Mouse (Mus musculus) stomach, embryonic 16.5 days (tissue): ENCODE measurements around the gene Pole4. TPM values are rescaled to one million over a fixed set of nuclear protein-coding genes. Genes with fewer than 3 reads are reported as not detected.
A peak's percentile ranks its signal among the peaks of the same experiment; 100 is the strongest.
"Not testable (repeated sequence)": the region's sequence is repeated elsewhere in the genome, so short reads cannot be mapped to it uniquely, and the experiment has no call there.

Experiments used
- ATAC-seq: fragments of 200-750 bp; cut with Nextera tagmentation; 2 replicates; pipeline ENCODE4 v1.8.0; 2017; ENCODE audit warnings: moderate number of reproducible peaks, moderate TSS enrichment; ENCODE audit not compliant: insufficient read depth, low FRiP score
- H3K27ac ChIP-seq: fragments of 300-500 bp; sonication (generic); 2 replicates; pipeline ENCODE4 v1.5.1; 2014; ENCODE audit warnings: low read length
- H3K27me3 ChIP-seq: fragments of 300-500 bp; sonication (generic); 2 replicates; pipeline ENCODE4 v1.6.1; 2014; ENCODE audit warnings: low read length, control low read depth, mixed read lengths; ENCODE audit not compliant: control insufficient read depth, insufficient read depth
- H3K36me3 ChIP-seq: fragments of 300-500 bp; sonication (generic); 2 replicates; pipeline ENCODE4 v1.6.1; 2014; ENCODE audit warnings: low read length; ENCODE audit not compliant: control insufficient read depth, insufficient read depth
- H3K4me1 ChIP-seq: fragments of 300-500 bp; sonication (generic); 2 replicates; pipeline ENCODE4 v1.6.1; 2014; ENCODE audit warnings: low read length, control low read depth, mixed read lengths; ENCODE audit not compliant: control insufficient read depth, insufficient read depth
- H3K4me2 ChIP-seq: fragments of 300-500 bp; sonication (generic); 2 replicates; pipeline ENCODE4 v1.6.1; 2014; ENCODE audit warnings: low read depth, low read length, mixed read lengths
- H3K4me3 ChIP-seq: fragments of 300-500 bp; sonication (generic); replicated peaks from 2 replicates; pipeline ENCODE4 v1.5.1; 2014; ENCODE audit warnings: mild to moderate bottlenecking, low read length
- H3K9ac ChIP-seq: fragments of 300-500 bp; sonication (generic); 2 replicates; pipeline ENCODE4 v1.6.1; 2014; ENCODE audit warnings: low read length
- H3K9me3 ChIP-seq: fragments of 300-500 bp; sonication (generic); replicated peaks from 2 replicates; pipeline ENCODE4 v1.6.1; 2016; ENCODE audit warnings: low read length, control low read depth; ENCODE audit not compliant: control insufficient read depth
- WGBS: fragments of 180-500 bp; shearing (Covaris S2); extraction: QIAGEN DNeasy Blood & Tissue Kit; methylation state at CpG from one replicate; pipeline ENCODE4 v1.1.7; 2014; 5-methylcytosine and 5-hydroxymethylcytosine counted together
- polyA plus RNA-seq: library from polyadenylated mRNA; unstranded; fragments of >200 nt; fragmentation: Nextera tagmentation; extraction: Ambion mirVana; gene quantifications from 2 replicates; pipeline ENCODE4 v1.2.1, GENCODE M21; 2015

Gene Pole4
- polyA plus RNA-seq, 1 experiment from 2014 or later: 94.1 TPM

GRCm38 (mm10) chr6:82703710-82704109 lies 1.5 kb downstream of the Pole4 start:
- WGBS: 88% methylated on average over 3 of the region's 3 CpGs
- H3K4me2 ChIP-seq: no peak overlapping the region
- no peak overlapping the region for H3K4me3 ChIP-seq
- H3K27me3 ChIP-seq: no peaks in the 10 kb centered on the region
- no peak overlapping the region for H3K27ac ChIP-seq
- H3K4me1 ChIP-seq: no peaks in the 10 kb centered on the region
- H3K9ac ChIP-seq: no peak overlapping the region
- no peaks in the 10 kb centered on the region for H3K9me3 ChIP-seq
- H3K36me3 ChIP-seq: no peaks in the 10 kb centered on the region
- ATAC-seq: no peak

GRCm38 (mm10) chr6:82702593-82703017 lies 2.6 kb downstream of the Pole4 start:
- H3K4me1 ChIP-seq: no peaks in the 10 kb centered on the region
- no peaks in the 10 kb centered on the region for H3K36me3 ChIP-seq
- no peak overlapping the region for H3K9ac ChIP-seq
- WGBS: 33% methylated on average over 16 of the region's 16 CpGs
- no peak overlapping the region for H3K4me3 ChIP-seq
- no peak overlapping the region for H3K27ac ChIP-seq
- ATAC-seq: peak; percentile 59; the same call in 1 of the 2 replicates
- no peak overlapping the region for H3K4me2 ChIP-seq
- no peaks in the 10 kb centered on the region for H3K9me3 ChIP-seq
- no peaks in the 10 kb centered on the region for H3K27me3 ChIP-seq

DNA sequence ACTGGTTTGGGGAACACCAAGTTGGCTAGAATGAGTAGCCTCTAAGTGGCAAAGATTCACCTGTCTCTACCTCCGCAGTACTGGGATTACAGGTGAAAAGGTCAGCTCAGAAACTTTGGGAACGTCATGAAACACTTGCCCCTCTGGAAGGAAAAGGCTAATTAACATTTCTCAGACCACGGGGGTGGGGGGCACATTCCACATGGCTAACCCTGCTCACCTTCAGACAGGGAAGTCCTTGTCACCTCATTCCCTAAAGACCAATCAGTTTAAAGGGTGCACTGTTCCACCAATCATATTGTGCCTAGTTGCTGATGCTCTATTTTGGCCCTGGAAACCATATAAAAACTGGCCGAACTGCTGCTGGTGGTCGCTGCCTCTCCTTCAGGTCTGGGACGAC lies 3.9 kb downstream of the Pole4 start:
- no peak overlapping the region for H3K4me2 ChIP-seq
- WGBS: 70% methylated on average over 6 of the region's 6 CpGs
- H3K36me3 ChIP-seq: no peaks in the 10 kb centered on the region
- H3K9ac ChIP-seq: no peak overlapping the region
- no peak overlapping the region for H3K4me3 ChIP-seq
- H3K27me3 ChIP-seq: no peaks in the 10 kb centered on the region
- H3K27ac ChIP-seq: no peak overlapping the region
- H3K4me1 ChIP-seq: no peaks in the 10 kb centered on the region
- no peak for ATAC-seq
- no peaks in the 10 kb centered on the region for H3K9me3 ChIP-seq

GRCm38 (mm10) chr6:82699831-82700230 lies 5.3 kb downstream of the Pole4 start:
- 44% methylated on average over 5 of the region's 5 CpGs for WGBS
- H3K27me3 ChIP-seq: no peaks in the 10 kb centered on the region
- no peak overlapping the region for H3K4me2 ChIP-seq
- H3K9ac ChIP-seq: no peak overlapping the region
- ATAC-seq: no peak
- H3K36me3 ChIP-seq: no peaks in the 10 kb centered on the region
- H3K27ac ChIP-seq: no peak overlapping the region
- H3K9me3 ChIP-seq: no peaks in the 10 kb centered on the region
- no peak overlapping the region for H3K4me3 ChIP-seq
- H3K4me1 ChIP-seq: no peaks in the 10 kb centered on the region

DNA sequence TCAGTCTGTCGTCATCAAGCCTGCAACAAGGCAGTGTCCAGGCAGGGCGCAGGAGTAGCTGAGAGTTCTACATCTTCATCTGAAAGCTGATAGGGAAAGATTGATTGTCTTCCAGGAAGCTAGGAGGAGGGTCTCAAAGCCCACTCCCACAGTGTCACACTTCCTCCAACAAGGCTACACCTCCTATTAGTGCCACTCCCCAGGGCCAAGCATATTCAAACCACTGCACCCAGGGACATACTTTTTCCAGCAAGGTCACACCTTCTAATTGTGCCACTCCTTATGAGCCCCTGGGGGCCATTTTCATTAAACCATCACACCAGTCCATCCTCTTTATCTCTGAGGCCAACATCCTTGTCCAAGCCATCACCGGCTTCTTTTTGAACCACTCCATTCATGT lies 8.4 kb downstream of the Pole4 start:
- ATAC-seq: no peak
- no peaks in the 10 kb centered on the region for H3K9me3 ChIP-seq
- no peak overlapping the region for H3K4me2 ChIP-seq
- no peak overlapping the region for H3K4me3 ChIP-seq
- H3K27me3 ChIP-seq: no peaks in the 10 kb centered on the region
- 84% methylated on average over 3 of the region's 3 CpGs for WGBS
- H3K4me1 ChIP-seq: no peaks in the 10 kb centered on the region
- no peak overlapping the region for H3K27ac ChIP-seq
- H3K36me3 ChIP-seq: no peaks in the 10 kb centered on the region
- no peak overlapping the region for H3K9ac ChIP-seq

- no peak for ATAC-seq
These were observed 10.5 kb downstream of the Pole4 start for GRCm38 (mm10) chr6:82694668-82695067.

GRCm38 (mm10) chr6:82689474-82689873 lies 15.7 kb downstream of the Pole4 start:
- H3K27me3 ChIP-seq: no peaks in the 10 kb centered on the region
- no peak overlapping the region for H3K4me2 ChIP-seq
- no peak for ATAC-seq
- H3K4me1 ChIP-seq: no peaks in the 10 kb centered on the region
- no peak overlapping the region for H3K27ac ChIP-seq
- no peak overlapping the region for H3K9ac ChIP-seq
- no peaks in the 10 kb centered on the region for H3K36me3 ChIP-seq
- WGBS: 85% methylated on average over 4 of the region's 4 CpGs
- H3K9me3 ChIP-seq: no peaks in the 10 kb centered on the region
- no peak overlapping the region for H3K4me3 ChIP-seq

More at GRCm38 (mm10) chr6:82694668-82695067, 10.5 kb downstream of the Pole4 start:
- Histone ChIP-seq H3K9ac (no peak overlapping the region), H3K36me3 (no peaks in the 10 kb centered on the region), H3K27me3 (no peaks in the 10 kb centered on the region), H3K4me2 (no peak overlapping the region), H3K9me3 (no peaks in the 10 kb centered on the region), H3K4me1 (no peaks in the 10 kb centered on the region), H3K27ac (no peak overlapping the region), H3K4me3 (no peak overlapping the region)
- 46% methylated on average over 13 of the region's 13 CpGs for WGBS

DNA sequence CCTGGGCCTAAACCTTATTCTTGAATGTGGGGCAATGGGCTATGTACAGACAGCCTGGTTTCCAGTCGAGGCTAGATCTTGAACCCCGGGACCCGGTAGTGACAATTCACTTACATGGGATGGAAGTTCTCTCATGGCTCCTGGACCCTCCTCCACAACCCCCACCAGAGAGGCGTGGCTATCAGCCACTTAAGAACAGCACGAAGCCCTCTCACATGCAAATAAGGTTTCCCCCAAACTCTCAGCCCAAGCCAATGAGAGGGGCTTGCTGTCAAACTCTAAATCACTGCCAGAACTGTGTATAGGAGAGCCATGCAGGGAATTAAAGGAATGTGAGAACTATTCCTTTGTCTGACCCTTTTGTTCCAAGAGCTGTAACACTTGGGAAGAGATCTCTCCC lies 16.6 kb downstream of the Pole4 start:
- not testable (repeated sequence) for H3K36me3 ChIP-seq, ATAC-seq, H3K4me1 ChIP-seq, H3K9me3 ChIP-seq, H3K4me3 ChIP-seq, H3K9ac ChIP-seq, H3K27ac ChIP-seq, H3K4me2 ChIP-seq, H3K27me3 ChIP-seq
- 69% methylated on average over 5 of the region's 5 CpGs for WGBS

GRCm38 (mm10) chr6:82684136-82684535 lies 21.0 kb downstream of the Pole4 start:
- H3K36me3 ChIP-seq: no peaks in the 10 kb centered on the region
- H3K9me3 ChIP-seq: no peaks in the 10 kb centered on the region
- H3K27me3 ChIP-seq: no peaks in the 10 kb centered on the region
- H3K4me1 ChIP-seq: no peaks in the 10 kb centered on the region
- H3K4me3 ChIP-seq: no peak overlapping the region
- H3K27ac ChIP-seq: no peak overlapping the region
- ATAC-seq: no peak
- no peak overlapping the region for H3K4me2 ChIP-seq
- no peak overlapping the region for H3K9ac ChIP-seq

DNA sequence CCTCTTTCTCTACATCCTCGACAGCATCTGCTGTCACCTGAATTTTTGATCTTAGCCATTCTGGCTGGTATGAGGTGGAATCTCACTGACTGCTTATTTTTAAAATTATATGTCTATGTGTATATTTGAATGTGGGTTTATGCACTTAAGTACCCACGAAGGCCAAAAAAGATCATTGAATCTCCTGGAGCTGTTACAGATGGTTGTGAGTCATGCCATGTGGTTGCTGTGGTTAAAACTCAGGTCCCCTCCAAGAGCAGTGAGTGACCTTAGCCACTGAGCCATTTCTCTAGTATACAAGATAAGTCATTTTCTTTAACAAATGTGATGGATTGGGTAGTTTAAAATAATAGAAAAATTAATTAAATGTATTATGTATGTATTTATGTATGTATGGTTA lies 25.9 kb downstream of the Pole4 start:
- H3K4me1 ChIP-seq, H3K9ac ChIP-seq, ATAC-seq, H3K9me3 ChIP-seq, H3K36me3 ChIP-seq, H3K4me2 ChIP-seq, H3K27ac ChIP-seq, H3K4me3 ChIP-seq, H3K27me3 ChIP-seq: not testable (repeated sequence)
- 75% methylated on average over 2 of the region's 2 CpGs for WGBS
